Mouse (Mus musculus): Measurements from ENCODE around the gene Macf1. TPM values are rescaled to one million over a fixed set of nuclear protein-coding genes. Genes with fewer than 3 reads are reported as not detected.

Gene Macf1
- total RNA-seq, 2 experiments from 2014 or later: 55.6 to 75.8 TPM

Small RNA genes lying within 50 kb of the gene (microRNA-seq; reads per million reads assigned to microRNA genes)
- gene Mir6398 (ENCODE audit: borderline replicate concordance in 2 of 2): 0 reads per million in 2 experiments

Other genes starting within 250 kb of the Macf1 start
- gene Ndufs5, start 33.8 kb upstream of the Macf1 start, total RNA-seq (2021): 100 to 1,000 TPM; 261 to 271 TPM
- gene Akirin1, start 66.0 kb upstream of the Macf1 start, total RNA-seq (2021): 10 to 100 TPM; 22.9 to 27.6 TPM
- gene Rhbdl2, start 103.5 kb upstream of the Macf1 start, total RNA-seq (2021): under 1 TPM in 1 of 2 experiments, not detected in 1; 0.24 TPM
- not detected for gene 4933427I04Rik, start 175.3 kb upstream of the Macf1 start, total RNA-seq (2021)
- gene Mycbp, start 220.5 kb upstream of the Macf1 start, total RNA-seq (2021): 10 to 100 TPM; 16.4 to 18.3 TPM
- 10 to 100 TPM; 19.1 to 20.6 TPM for gene Rragc, start 233.1 kb upstream of the Macf1 start, total RNA-seq (2021)
- not detected for gene 4930535I16Rik, start 233.7 kb upstream of the Macf1 start, total RNA-seq (2021)